In genomic region chr12:81949026-81949425, GRCm38 (mm10) we compare ENCODE assay signal across 24 mouse cellular contexts.
DNase-seq lines count a peak whose midpoint lies in the region; ATAC-seq and TF ChIP-seq lines count a peak whose summit lies in the region.
"Had no signal": no experiment of that assay in that cellular context is flagged by ENCODE, and none has a peak within 500 bp of the region (broad histone marks: within the 10 kb centered on the region; RNA-seq: fewer than 3 reads in every experiment).

No protein-coding gene starts in this region.

- H3K4me2 ChIP-seq in lung, embryonic 16.5 days (ENCODE audit: low read depth, low read length), result no peak overlapping the region
- H3K4me2 ChIP-seq: embryonic facial prominence, embryonic 12.5 days; forebrain, embryonic 13.5 days; forebrain, embryonic 15.5 days had no signal

- no peak overlapping the region for H3K27ac ChIP-seq in lung, embryonic 16.5 days (ENCODE audit: low read length)
- H3K27ac ChIP-seq: embryonic facial prominence, embryonic 10.5 days; embryonic facial prominence, embryonic 12.5 days; forebrain, embryonic 13.5 days; forebrain, embryonic 15.5 days had no signal

- 72% methylated on average over 6 of the region's 6 CpGs for WGBS in lung, embryonic 16.5 days
- 75% methylated on average over 6 of the region's 6 CpGs for WGBS in lung, adult 2 months

- H3K9me3 ChIP-seq in lung, embryonic 16.5 days (ENCODE audit: control insufficient read depth, low read length), result no peaks in the 10 kb centered on the region
- H3K9me3 ChIP-seq: embryonic facial prominence, embryonic 10.5 days; embryonic facial prominence, embryonic 12.5 days; forebrain, embryonic 13.5 days; forebrain, embryonic 15.5 days; G1E had no signal

- no peak overlapping the region for H3K9ac ChIP-seq in lung, embryonic 16.5 days (ENCODE audit: low read length)
- H3K9ac ChIP-seq: embryonic facial prominence, embryonic 12.5 days; forebrain, embryonic 13.5 days; forebrain, embryonic 15.5 days; forebrain, postnatal 0 days had no signal

- H3K36me3 ChIP-seq in lung, embryonic 16.5 days (ENCODE audit: control insufficient read depth, insufficient read depth, low read length), result peaks cover 11% of the 10 kb centered on the region; the same call in 1 of the 2 replicates
- H3K36me3 ChIP-seq: G1E had no signal

- no peak for TF ChIP-seq CTCF in lung, adult 2 months (IDR thresholded peaks at IDR 0.05; ENCODE audit: insufficient read depth, low read length)

- no peaks in the 10 kb centered on the region for H3K27me3 ChIP-seq in lung, embryonic 16.5 days (ENCODE audit: control insufficient read depth, insufficient read depth, low read depth, low read length)
- H3K27me3 ChIP-seq: CH12.LX; embryonic facial prominence, embryonic 12.5 days; forebrain, embryonic 13.5 days; forebrain, embryonic 15.5 days; Patski had no signal

- no peak overlapping the region for H3K4me3 ChIP-seq in lung, embryonic 16.5 days (ENCODE audit: low read length)
- no peak overlapping the region for H3K4me3 ChIP-seq in lung, adult 2 months (replicated peaks; ENCODE audit: extremely low read depth, low read depth, low read length)
- H3K4me3 ChIP-seq: embryonic facial prominence, embryonic 10.5 days; embryonic facial prominence, embryonic 12.5 days; forebrain, embryonic 13.5 days; forebrain, embryonic 15.5 days had no signal

- no peak for TF ChIP-seq POLR2A in lung, adult 2 months (IDR thresholded peaks at IDR 0.05; ENCODE audit: borderline replicate concordance, extremely low read depth, low read depth, low read length)

- DNase-seq in frontal cortex, postnatal 10 days (ENCODE audit: low spot score in 2 of 2), result no peak
- no peak for DNase-seq in lung, adult 2 months
- DNase-seq in thymus, postnatal 10 days (ENCODE audit: low spot score in 2 of 2), result no peak
- DNase-seq: adrenal gland, adult 8-10 months; adrenal gland, postnatal 14 days; adrenal gland, postnatal 36 days; B cell, adult 2 months; cerebellum, adult 11-12 months; cerebellum, adult 2 months; cerebellum, adult 9-10 months; cerebellum, postnatal 10 days; cerebellum, postnatal 25 days; forebrain, postnatal 0 days had no signal

- peaks cover 2% of the 10 kb centered on the region for H3K4me1 ChIP-seq in lung, embryonic 16.5 days (replicated peaks; ENCODE audit: control insufficient read depth, insufficient read depth, low read length)
- no peaks in the 10 kb centered on the region; the same call in 1 of the 2 replicates for H3K4me1 ChIP-seq in lung, adult 2 months (ENCODE audit: control insufficient read depth, insufficient read depth, low read length)
- H3K4me1 ChIP-seq: embryonic facial prominence, embryonic 10.5 days; embryonic facial prominence, embryonic 12.5 days; forebrain, embryonic 13.5 days; forebrain, embryonic 15.5 days had no signal

- peak; percentile 93 for ATAC-seq in frontal cortex, adult (ENCODE audit: low TSS enrichment)
- 0 out of 2 replicates have a peak, but pooled peaks have one; percentile 28 for ATAC-seq in lung, embryonic 16.5 days (ENCODE audit: low read depth)
- ATAC-seq: activated CD4-positive, CD25-positive, alpha-beta regulatory T cell, adult 4 months; CD4-positive, CD25-positive, alpha-beta regulatory T cell, adult 4 months; forebrain, embryonic 13.5 days; forebrain, embryonic 15.5 days; forebrain, postnatal 0 days; Patski had no signal
